Mouse (Mus musculus) lung, embryonic 14.5 days (tissue): ENCODE measurements around the gene Rex2. TPM values are rescaled to one million over a fixed set of nuclear protein-coding genes. Genes with fewer than 3 reads are reported as not detected.
"Not testable (repeated sequence)": the region's sequence is repeated elsewhere in the genome, so short reads cannot be mapped to it uniquely, and the experiment has no call there.

Experiments
- ATAC-seq: fragments of 200-750 bp; cut with Nextera tagmentation; 2 replicates; pipeline ENCODE4 v1.8.0; 2017; ENCODE audit warnings: mild to moderate bottlenecking, moderate TSS enrichment, moderate library complexity; ENCODE audit not compliant: insufficient read depth
- DNase-seq: peaks from one replicate; pipeline ENCODE4 v3.0.0-alpha.2; 2015
- H3K27ac ChIP-seq: fragments of 300-500 bp; sonication (generic); 2 replicates; pipeline ENCODE4 v1.5.1; 2014; ENCODE audit warnings: low read depth, mild to moderate bottlenecking, moderate library complexity
- H3K27me3 ChIP-seq: fragments of 300-500 bp; sonication (generic); 2 replicates; pipeline ENCODE4 v1.6.1; 2014; ENCODE audit warnings: low read length, control low read depth; ENCODE audit not compliant: insufficient read depth
- H3K36me3 ChIP-seq: fragments of 300-500 bp; sonication (generic); 2 replicates; pipeline ENCODE4 v1.6.1; 2014; ENCODE audit warnings: control low read depth; ENCODE audit not compliant: insufficient read depth
- H3K4me1 ChIP-seq: fragments of 300-500 bp; sonication (generic); 2 replicates; pipeline ENCODE4 v1.6.1; 2014; ENCODE audit warnings: antibody characterized with exemption, control low read depth; ENCODE audit not compliant: insufficient read depth
- H3K4me2 ChIP-seq: fragments of 300-500 bp; sonication (generic); 2 replicates; pipeline ENCODE4 v1.6.1; 2014; ENCODE audit warnings: mild to moderate bottlenecking
- H3K4me3 ChIP-seq: fragments of 300-500 bp; sonication (generic); 2 replicates; pipeline ENCODE4 v1.5.1; 2014; ENCODE audit warnings: low read depth, low read length
- H3K9ac ChIP-seq: fragments of 300-500 bp; sonication (generic); 2 replicates; pipeline ENCODE4 v1.6.1; 2014
- H3K9me3 ChIP-seq: fragments of 300-500 bp; sonication (generic); 2 replicates; pipeline ENCODE4 v1.6.1; 2016; ENCODE audit warnings: low read depth, low read length, control low read depth
- WGBS: fragments of 180-500 bp; shearing (Covaris S2); extraction: QIAGEN DNeasy Blood & Tissue Kit; methylation state at CpG from one replicate; pipeline ENCODE4 v1.1.7; 2014; 5-methylcytosine and 5-hydroxymethylcytosine counted together
- polyA plus RNA-seq: library from polyadenylated mRNA; unstranded; fragments of >200 nt; fragmentation: Nextera tagmentation; extraction: Ambion mirVana; gene quantifications from 2 replicates; pipeline ENCODE4 v1.2.1, GENCODE M21; 2014

Rex2 gene
- polyA plus RNA-seq, 1 experiment from 2014 or later, result not detected

DNA sequence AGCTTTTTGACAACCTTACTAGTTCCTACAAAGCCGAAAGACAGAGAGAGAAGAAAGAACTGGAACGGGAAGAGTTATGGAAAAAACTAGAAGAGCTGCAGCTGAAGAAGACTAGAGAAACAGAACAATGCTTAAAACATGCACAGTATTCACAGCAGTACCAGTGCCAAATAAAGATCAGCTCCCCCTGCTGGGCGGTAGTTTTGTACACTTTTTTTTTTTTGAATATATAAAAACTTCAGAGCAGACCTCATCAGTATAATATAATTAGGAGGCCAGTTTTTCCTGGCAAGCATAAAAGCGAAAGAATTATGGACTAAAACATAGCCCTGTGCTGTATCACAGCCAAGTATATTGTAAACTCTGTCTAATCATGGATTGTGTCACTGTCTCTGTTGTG is 82.2 kb downstream of the Rex2 start:
- not testable (repeated sequence) for H3K27ac ChIP-seq, ATAC-seq, H3K4me1 ChIP-seq, H3K4me3 ChIP-seq, H3K36me3 ChIP-seq, H3K9ac ChIP-seq, H3K9me3 ChIP-seq, H3K4me2 ChIP-seq, H3K27me3 ChIP-seq
- WGBS, result 45% methylated on average over 4 of the region's 4 CpGs
- DNase-seq, result peak; percentile 8

Other genes with a start within 250 kb of the Rex2 start
- gene Gm21411, start 112.3 kb upstream of the Rex2 start, polyA plus RNA-seq, result not detected in 2 replicates
- not detected in 2 replicates for gene Zfp989, start 49.9 kb upstream of the Rex2 start, polyA plus RNA-seq
- 4.3 and 4.9 TPM in 2 replicates for gene Zfp991, start 110.2 kb downstream of the Rex2 start, polyA plus RNA-seq